Mouse (Mus musculus) hindbrain, embryonic 11.5 days (tissue): ENCODE results near the gene Rnf114. TPM values are rescaled to one million over a fixed set of nuclear protein-coding genes. Genes with fewer than 3 reads are reported as not detected.

Experiments used
- ATAC-seq: fragments of 200-750 bp; cut with Nextera tagmentation; 2 replicates; pipeline ENCODE4 v1.8.0; 2017; ENCODE audit warnings: mild to moderate bottlenecking, moderate TSS enrichment, moderate library complexity; ENCODE audit not compliant: low FRiP score
- DNase-seq: peaks from one replicate; pipeline ENCODE4 v3.0.0-alpha.2; 2015; ENCODE audit warnings: low spot score
- H3K27ac ChIP-seq: fragments of 300-500 bp; sonication (generic); 2 replicates; pipeline ENCODE4 v1.5.1; 2014; ENCODE audit warnings: mild to moderate bottlenecking, low read depth, low read length
- H3K27me3 ChIP-seq: fragments of 300-500 bp; sonication (generic); 2 replicates; pipeline ENCODE4 v1.6.1; 2014; ENCODE audit warnings: mild to moderate bottlenecking, low read length, moderate library complexity, mixed read lengths; ENCODE audit not compliant: control insufficient read depth, insufficient read depth
- H3K36me3 ChIP-seq: fragments of 300-500 bp; sonication (generic); 2 replicates; pipeline ENCODE4 v1.6.1; 2014; ENCODE audit warnings: mild to moderate bottlenecking, low read length, moderate library complexity, mixed read lengths; ENCODE audit not compliant: control insufficient read depth, insufficient read depth
- H3K4me1 ChIP-seq: fragments of 300-500 bp; sonication (generic); replicated peaks from 2 replicates; pipeline ENCODE4 v1.6.1; 2014; ENCODE audit warnings: low read length, mixed read lengths; ENCODE audit not compliant: control insufficient read depth, insufficient read depth
- H3K4me2 ChIP-seq: fragments of 300-500 bp; sonication (generic); replicated peaks from 2 replicates; pipeline ENCODE4 v1.6.1; 2014; ENCODE audit warnings: mild to moderate bottlenecking, low read depth, low read length
- H3K4me3 ChIP-seq: fragments of 300-500 bp; sonication (generic); 2 replicates; pipeline ENCODE4 v1.5.1; 2014; ENCODE audit warnings: low read depth, low read length
- H3K9ac ChIP-seq: fragments of 300-500 bp; sonication (generic); 2 replicates; pipeline ENCODE4 v1.6.1; 2014; ENCODE audit warnings: low read depth, low read length
- H3K9me3 ChIP-seq: fragments of 300-500 bp; sonication (generic); 2 replicates; pipeline ENCODE4 v1.6.1; 2016; ENCODE audit warnings: low read length; ENCODE audit not compliant: control insufficient read depth
- WGBS: fragments of 180-500 bp; shearing (Covaris S2); extraction: QIAGEN DNeasy Blood & Tissue Kit; methylation state at CpG from one replicate; pipeline ENCODE4 v1.1.7; 2014; 5-methylcytosine and 5-hydroxymethylcytosine counted together
- polyA plus RNA-seq: library from polyadenylated mRNA; unstranded; fragments of >200 nt; fragmentation: Nextera tagmentation; extraction: Ambion mirVana; gene quantifications from 2 replicates; pipeline ENCODE4 v1.2.1, GENCODE M21; 2014

Gene Rnf114
- polyA plus RNA-seq, 1 experiment from 2014 or later = 120 TPM

- Histone ChIP-seq H3K4me2 (no peak overlapping the region), H3K9ac (peak overlapping the region; percentile 23; the same call in 1 of the 2 replicates), H3K27me3 (peaks cover 14% of the 10 kb centered on the region), H3K27ac (peak overlapping the region; percentile 75), H3K36me3 (no peaks in the 10 kb centered on the region), H3K4me3 (no peak overlapping the region), H3K9me3 (no peaks in the 10 kb centered on the region), H3K4me1 (peaks cover 14% of the 10 kb centered on the region)
- no peak for DNase-seq
- 8% methylated on average over 4 of the region's 4 CpGs for WGBS
- ATAC-seq = no peak
Observed at GRCm38 (mm10) chr2:167544004-167544356, 51.5 kb downstream of the Rnf114 start.

- Histone ChIP-seq H3K4me1 (peaks cover 13% of the 10 kb centered on the region), H3K4me2 (no peak overlapping the region), H3K27me3 (peaks cover 10% of the 10 kb centered on the region), H3K9me3 (no peaks in the 10 kb centered on the region), H3K9ac (0 out of 2 replicates have a peak overlapping the region, but pooled peaks have one; percentile 23), H3K36me3 (no peaks in the 10 kb centered on the region), H3K4me3 (no peak overlapping the region), H3K27ac (no peak overlapping the region; the same call in 1 of the 2 replicates)
- no peak for DNase-seq
- no peak for ATAC-seq
- whole genome bisulfite sequencing = 68% methylated on average over 5 of the region's 5 CpGs
Observed at GRCm38 (mm10) chr2:167544456-167544855, 52.0 kb downstream of the Rnf114 start.

- Histone ChIP-seq H3K27ac (no peak overlapping the region), H3K9me3 (no peaks in the 10 kb centered on the region), H3K4me1 (0 out of 2 replicates have a peak, but pooled peaks cover 6% of the 10 kb centered on the region), H3K27me3 (no peaks in the 10 kb centered on the region), H3K9ac (no peak overlapping the region), H3K4me3 (no peak overlapping the region), H3K4me2 (no peak overlapping the region), H3K36me3 (no peaks in the 10 kb centered on the region)
- no peak for DNase-seq
- WGBS = 74% methylated on average over 18 of the region's 18 CpGs
- no peak for ATAC-seq
Observed at GRCm38 (mm10) chr2:167546447-167547195, 54.2 kb downstream of the Rnf114 start.

- 0 out of 2 replicates have a peak, but pooled peaks cover 6% of the 10 kb centered on the region for H3K4me1 ChIP-seq
- no peak for ATAC-seq
Observed at GRCm38 (mm10) chr2:167547444-167547843, 55.0 kb downstream of the Rnf114 start.

GRCm38 (mm10) chr2:167548961-167549360 lies 56.5 kb downstream of the Rnf114 start:
- no peaks in the 10 kb centered on the region for H3K9me3 ChIP-seq
- 84% methylated on average over 7 of the region's 7 CpGs for WGBS
- no peak overlapping the region for H3K9ac ChIP-seq
- ATAC-seq (no peak), DNase-seq (no peak)
- no peak overlapping the region for H3K27ac ChIP-seq
- H3K4me1 ChIP-seq = peaks cover 3% of the 10 kb centered on the region; the same call in 1 of the 2 replicates
- H3K27me3 ChIP-seq = no peaks in the 10 kb centered on the region
- H3K4me2 ChIP-seq = no peak overlapping the region
- no peaks in the 10 kb centered on the region for H3K36me3 ChIP-seq
- no peak overlapping the region for H3K4me3 ChIP-seq

More at GRCm38 (mm10) chr2:167547444-167547843, 55.0 kb downstream of the Rnf114 start:
- H3K9me3 ChIP-seq = no peaks in the 10 kb centered on the region
- WGBS = 83% methylated on average over 8 of the region's 8 CpGs
- no peak overlapping the region for H3K9ac ChIP-seq
- H3K27ac ChIP-seq = no peak overlapping the region
- DNase-seq = no peak
- no peaks in the 10 kb centered on the region for H3K36me3 ChIP-seq
- H3K4me2 ChIP-seq = no peak overlapping the region
- H3K27me3 ChIP-seq = no peaks in the 10 kb centered on the region
- H3K4me3 ChIP-seq = no peak overlapping the region

GRCm38 (mm10) chr2:167550341-167550854 lies 58.0 kb downstream of the Rnf114 start:
- no peak for DNase-seq
- H3K4me3 ChIP-seq = no peak overlapping the region
- no peak overlapping the region for H3K9ac ChIP-seq
- H3K36me3 ChIP-seq = no peaks in the 10 kb centered on the region
- no peak for ATAC-seq
- no peak overlapping the region for H3K27ac ChIP-seq
- H3K4me2 ChIP-seq = no peak overlapping the region
- H3K9me3 ChIP-seq = no peaks in the 10 kb centered on the region
- no peaks in the 10 kb centered on the region; the same call in 1 of the 2 replicates for H3K4me1 ChIP-seq
- WGBS = 70% methylated on average over 8 of the region's 8 CpGs
- H3K27me3 ChIP-seq = no peaks in the 10 kb centered on the region

GRCm38 (mm10) chr2:167551342-167551920 lies 59.0 kb downstream of the Rnf114 start:
- no peak overlapping the region for H3K27ac ChIP-seq
- ATAC-seq = no peak
- H3K4me1 ChIP-seq = no peaks in the 10 kb centered on the region; the same call in 1 of the 2 replicates
- 70% methylated on average over 8 of the region's 8 CpGs for WGBS
- no peaks in the 10 kb centered on the region for H3K27me3 ChIP-seq
- no peaks in the 10 kb centered on the region for H3K36me3 ChIP-seq
- no peak for DNase-seq
- no peak overlapping the region for H3K9ac ChIP-seq
- no peak overlapping the region for H3K4me3 ChIP-seq
- H3K4me2 ChIP-seq = no peak overlapping the region
- no peaks in the 10 kb centered on the region for H3K9me3 ChIP-seq

GRCm38 (mm10) chr2:167552292-167552691 lies 59.8 kb downstream of the Rnf114 start:
- no peaks in the 10 kb centered on the region; the same call in 1 of the 2 replicates for H3K4me1 ChIP-seq
- no peak overlapping the region for H3K4me2 ChIP-seq
- no peak for ATAC-seq
- peak overlapping the region; percentile 24; the same call in 1 of the 2 replicates for H3K27ac ChIP-seq
- H3K36me3 ChIP-seq = no peaks in the 10 kb centered on the region
- H3K27me3 ChIP-seq = no peaks in the 10 kb centered on the region
- H3K9me3 ChIP-seq = no peaks in the 10 kb centered on the region
- no peak for DNase-seq
- 86% methylated on average over 4 of the region's 4 CpGs for WGBS
- no peak overlapping the region for H3K9ac ChIP-seq
- no peak overlapping the region for H3K4me3 ChIP-seq
